Mouse (Mus musculus): Measurements from ENCODE around the gene Ppm1l.

The Ppm1l gene

GRCm38 (mm10) chr3:69468280-69469008 lies 151.8 kb downstream of the Ppm1l start:
- H3K27me3 ChIP-seq (ENCODE audit: control insufficient read depth, insufficient read depth, low read length, poor library complexity, severe bottlenecking): no peaks in the 10 kb centered on the region
- DNase-seq (ENCODE audit: low read depth, low spot score): no peak

GRCm38 (mm10) chr3:69469463-69470141 lies 152.9 kb downstream of the Ppm1l start:
- H3K36me3 ChIP-seq (ENCODE audit: control insufficient read depth, insufficient read depth, low read length, poor library complexity, severe bottlenecking): no peaks in the 10 kb centered on the region
- no peaks in the 10 kb centered on the region for H3K27me3 ChIP-seq (ENCODE audit: control insufficient read depth, insufficient read depth, low read length, poor library complexity, severe bottlenecking)
- DNase-seq (ENCODE audit: low read depth, low spot score): no peak

More at GRCm38 (mm10) chr3:69468280-69469008, 151.8 kb downstream of the Ppm1l start:
- no peaks in the 10 kb centered on the region for H3K36me3 ChIP-seq (ENCODE audit: control insufficient read depth, insufficient read depth, low read length, poor library complexity, severe bottlenecking)

- H3K36me3 ChIP-seq (ENCODE audit: control insufficient read depth, insufficient read depth, low read length, poor library complexity, severe bottlenecking): no peaks in the 10 kb centered on the region
- no peak for DNase-seq (ENCODE audit: low read depth, low spot score)
- H3K27me3 ChIP-seq (ENCODE audit: control insufficient read depth, insufficient read depth, low read length, poor library complexity, severe bottlenecking): no peaks in the 10 kb centered on the region
These were observed 153.6 kb downstream of the Ppm1l start for GRCm38 (mm10) chr3:69470142-69470796.

GRCm38 (mm10) chr3:69475850-69476450 lies 159.3 kb downstream of the Ppm1l start:
- Histone ChIP-seq H3K27me3 (ENCODE audit: control insufficient read depth, insufficient read depth, low read length, poor library complexity, severe bottlenecking) (no peaks in the 10 kb centered on the region), H3K36me3 (ENCODE audit: control insufficient read depth, insufficient read depth, low read length, poor library complexity, severe bottlenecking) (no peaks in the 10 kb centered on the region)
- DNase-seq (ENCODE audit: low read depth, low spot score): no peak

- no peak for DNase-seq (ENCODE audit: low read depth, low spot score)
- Histone ChIP-seq H3K27me3 (ENCODE audit: control insufficient read depth, insufficient read depth, low read length, poor library complexity, severe bottlenecking) (no peaks in the 10 kb centered on the region), H3K36me3 (ENCODE audit: control insufficient read depth, insufficient read depth, low read length, poor library complexity, severe bottlenecking) (no peaks in the 10 kb centered on the region)
These were observed 163.3 kb downstream of the Ppm1l start for GRCm38 (mm10) chr3:69479937-69480336.

GRCm38 (mm10) chr3:69481835-69482234 lies 165.2 kb downstream of the Ppm1l start:
- H3K27me3 ChIP-seq (ENCODE audit: control insufficient read depth, insufficient read depth, low read length, poor library complexity, severe bottlenecking): no peaks in the 10 kb centered on the region
- DNase-seq (ENCODE audit: low read depth, low spot score): peak; percentile 80
- no peaks in the 10 kb centered on the region for H3K36me3 ChIP-seq (ENCODE audit: control insufficient read depth, insufficient read depth, low read length, poor library complexity, severe bottlenecking)

GRCm38 (mm10) chr3:69484006-69484574 lies 167.4 kb downstream of the Ppm1l start:
- H3K36me3 ChIP-seq (ENCODE audit: control insufficient read depth, insufficient read depth, low read length, poor library complexity, severe bottlenecking): no peaks in the 10 kb centered on the region
- DNase-seq (ENCODE audit: low read depth, low spot score): no peak
- no peaks in the 10 kb centered on the region for H3K27me3 ChIP-seq (ENCODE audit: control insufficient read depth, insufficient read depth, low read length, poor library complexity, severe bottlenecking)

GRCm38 (mm10) chr3:69484582-69484981 lies 167.9 kb downstream of the Ppm1l start:
- Histone ChIP-seq H3K27me3 (ENCODE audit: control insufficient read depth, insufficient read depth, low read length, poor library complexity, severe bottlenecking) (no peaks in the 10 kb centered on the region), H3K36me3 (ENCODE audit: control insufficient read depth, insufficient read depth, low read length, poor library complexity, severe bottlenecking) (no peaks in the 10 kb centered on the region)
- DNase-seq (ENCODE audit: low read depth, low spot score): no peak

- DNase-seq (ENCODE audit: low read depth, low spot score): no peak
- no peaks in the 10 kb centered on the region for H3K36me3 ChIP-seq (ENCODE audit: control insufficient read depth, insufficient read depth, low read length, poor library complexity, severe bottlenecking)
These were observed 168.7 kb downstream of the Ppm1l start for GRCm38 (mm10) chr3:69485347-69485746.

GRCm38 (mm10) chr3:69485756-69486155 lies 169.1 kb downstream of the Ppm1l start:
- DNase-seq (ENCODE audit: low read depth, low spot score): no peak
- Histone ChIP-seq H3K27me3 (ENCODE audit: control insufficient read depth, insufficient read depth, low read length, poor library complexity, severe bottlenecking) (no peaks in the 10 kb centered on the region), H3K36me3 (ENCODE audit: control insufficient read depth, insufficient read depth, low read length, poor library complexity, severe bottlenecking) (no peaks in the 10 kb centered on the region)

More at GRCm38 (mm10) chr3:69485347-69485746, 168.7 kb downstream of the Ppm1l start:
- no peaks in the 10 kb centered on the region for H3K27me3 ChIP-seq (ENCODE audit: control insufficient read depth, insufficient read depth, low read length, poor library complexity, severe bottlenecking)

- no peak for DNase-seq (ENCODE audit: low read depth, low spot score)
- H3K27me3 ChIP-seq (ENCODE audit: control insufficient read depth, insufficient read depth, low read length, poor library complexity, severe bottlenecking): no peaks in the 10 kb centered on the region
These were observed 170.8 kb downstream of the Ppm1l start for GRCm38 (mm10) chr3:69487471-69487870.

GRCm38 (mm10) chr3:69489669-69490068 lies 173.0 kb downstream of the Ppm1l start:
- H3K27me3 ChIP-seq (ENCODE audit: control insufficient read depth, insufficient read depth, low read length, poor library complexity, severe bottlenecking): no peaks in the 10 kb centered on the region
- DNase-seq (ENCODE audit: low read depth, low spot score): no peak
- H3K36me3 ChIP-seq (ENCODE audit: control insufficient read depth, insufficient read depth, low read length, poor library complexity, severe bottlenecking): no peaks in the 10 kb centered on the region

More at GRCm38 (mm10) chr3:69487471-69487870, 170.8 kb downstream of the Ppm1l start:
- no peaks in the 10 kb centered on the region for H3K36me3 ChIP-seq (ENCODE audit: control insufficient read depth, insufficient read depth, low read length, poor library complexity, severe bottlenecking)

GRCm38 (mm10) chr3:69490981-69491681 lies 174.5 kb downstream of the Ppm1l start:
- DNase-seq (ENCODE audit: low read depth, low spot score): no peak
- Histone ChIP-seq H3K36me3 (ENCODE audit: control insufficient read depth, insufficient read depth, low read length, poor library complexity, severe bottlenecking) (no peaks in the 10 kb centered on the region), H3K27me3 (ENCODE audit: control insufficient read depth, insufficient read depth, low read length, poor library complexity, severe bottlenecking) (no peaks in the 10 kb centered on the region)

Measured in splenic B cell, adult 2 months (primary cell).